Mouse (Mus musculus) layer of hippocampus, adult 2 months (tissue): ENCODE data around the gene Pam16. TPM values are rescaled to one million over a fixed set of nuclear protein-coding genes. Genes with fewer than 3 reads are reported as not detected.

Experiments used
- DNase-seq, 2 experiments: peaks; one replicate each; pipeline ENCODE4 v3.0.0; 2022; ENCODE audit warnings: low spot score in 2 of 2
- H3K27ac ChIP-seq: fragments of 200-600 bp; 2 replicates; pipeline ENCODE4 v1.8.1; 2022
- H3K4me3 ChIP-seq: fragments of 200-600 bp; 2 replicates; pipeline ENCODE4 v1.8.1; 2022; ENCODE audit warnings: mild to moderate bottlenecking
- CTCF ChIP-seq: fragments of 200-600 bp; conservative IDR thresholded peaks from 2 replicates; pipeline ENCODE4 v1.8.1; 2022; ENCODE audit warnings: antibody characterized with exemption, mild to moderate bottlenecking, moderate library complexity
- total RNA-seq, 2 experiments: library from RNA; stranded (reverse); gene quantifications; 2 replicates each; pipeline ENCODE4 v1.2.3; 2021

Pam16 gene
- total RNA-seq, 2 experiments from 2014 or later = 72.3 to 75.2 TPM

GRCm38 (mm10) chr16:4600701-4601310, 24.0 kb downstream of the Pam16 start:
- TF ChIP-seq CTCF = no peak
- Histone ChIP-seq H3K4me3 (no peak overlapping the region), H3K27ac (no peak overlapping the region)
- no peak for DNase-seq

DNA sequence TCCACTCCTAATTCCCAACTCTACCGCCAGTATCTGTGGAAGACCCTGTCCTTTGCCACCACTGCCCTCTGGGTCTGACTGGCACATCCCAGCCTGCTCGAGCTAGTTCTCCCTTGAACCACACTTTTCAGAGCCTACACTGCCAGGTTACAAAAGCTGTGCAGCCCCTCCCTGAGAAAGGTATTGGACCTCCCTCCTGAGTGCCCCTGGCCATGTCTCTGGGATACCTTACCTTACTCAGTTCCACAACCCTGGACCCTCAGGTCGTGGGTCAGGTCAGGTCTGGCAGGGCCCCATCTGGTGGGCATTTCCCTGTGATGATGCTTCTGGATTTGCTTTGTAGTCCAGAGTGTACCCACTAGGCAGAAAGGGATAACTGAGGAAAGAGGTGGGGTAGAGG, 25.2 kb downstream of the Pam16 start:
- TF ChIP-seq CTCF = no peak
- Histone ChIP-seq H3K4me3 (no peak overlapping the region), H3K27ac (no peak overlapping the region)
- DNase-seq = no peak

GRCm38 (mm10) chr16:4598891-4599543, 25.8 kb downstream of the Pam16 start:
- H3K27ac ChIP-seq = 0 out of 2 replicates have a peak overlapping the region, but pooled peaks have one; percentile 7
- no peak overlapping the region for H3K4me3 ChIP-seq
- no peak for TF ChIP-seq CTCF
- DNase-seq = no peak

GRCm38 (mm10) chr16:4598041-4598440, 26.7 kb downstream of the Pam16 start:
- Histone ChIP-seq H3K27ac (no peak overlapping the region), H3K4me3 (no peak overlapping the region)
- DNase-seq = no peak
- TF ChIP-seq CTCF = no peak

- Histone ChIP-seq H3K27ac (no peak overlapping the region), H3K4me3 (no peak overlapping the region)
- DNase-seq = no peak
Observed at GRCm38 (mm10) chr16:4597296-4597695, 27.5 kb downstream of the Pam16 start.

GRCm38 (mm10) chr16:4596836-4597235, 28.0 kb downstream of the Pam16 start:
- TF ChIP-seq CTCF = no peak
- DNase-seq = no peak
- no peak overlapping the region for H3K4me3 ChIP-seq
- no peak overlapping the region for H3K27ac ChIP-seq

More at GRCm38 (mm10) chr16:4597296-4597695, 27.5 kb downstream of the Pam16 start:
- TF ChIP-seq CTCF = no peak

- peak overlapping the region; percentile 82; the same call in 1 of the 2 replicates for H3K4me3 ChIP-seq
- no peak for DNase-seq
- H3K27ac ChIP-seq = peak overlapping the region; percentile 92; the same call in 1 of the 2 replicates
- TF ChIP-seq CTCF = no peak
Observed at GRCm38 (mm10) chr16:4596141-4596728, 28.6 kb downstream of the Pam16 start.

DNA sequence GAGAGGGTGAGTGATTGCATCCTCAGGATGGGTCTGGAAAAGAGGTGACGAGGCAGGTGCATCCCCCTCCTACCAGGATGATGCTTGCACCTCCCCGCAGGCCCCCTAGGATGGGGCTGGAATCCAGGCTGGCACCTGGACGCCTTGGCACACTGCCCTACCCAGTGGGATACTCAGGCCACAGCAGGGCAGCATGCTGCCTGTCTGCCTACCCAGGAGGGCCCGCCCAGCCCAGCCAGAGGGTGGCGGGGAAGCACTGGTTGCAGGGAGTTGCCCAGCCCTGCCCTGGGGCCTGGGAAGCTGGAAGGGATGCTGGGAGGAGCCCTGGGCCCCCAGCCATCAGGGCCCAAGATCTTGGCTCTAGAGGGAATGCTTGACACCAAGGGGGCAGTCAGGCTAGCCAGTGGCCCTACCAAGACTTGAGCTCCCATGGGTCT, 29.2 kb downstream of the Pam16 start:
- no peak for DNase-seq
- Histone ChIP-seq H3K4me3 (peak overlapping the region; percentile 82), H3K27ac (peak overlapping the region; percentile 92)
- TF ChIP-seq CTCF = no peak

GRCm38 (mm10) chr16:4594814-4595526, 29.8 kb downstream of the Pam16 start:
- TF ChIP-seq CTCF = no peak
- Histone ChIP-seq H3K27ac (peak overlapping the region; percentile 92), H3K4me3 (peak overlapping the region; percentile 82)
- DNase-seq = no peak

DNA sequence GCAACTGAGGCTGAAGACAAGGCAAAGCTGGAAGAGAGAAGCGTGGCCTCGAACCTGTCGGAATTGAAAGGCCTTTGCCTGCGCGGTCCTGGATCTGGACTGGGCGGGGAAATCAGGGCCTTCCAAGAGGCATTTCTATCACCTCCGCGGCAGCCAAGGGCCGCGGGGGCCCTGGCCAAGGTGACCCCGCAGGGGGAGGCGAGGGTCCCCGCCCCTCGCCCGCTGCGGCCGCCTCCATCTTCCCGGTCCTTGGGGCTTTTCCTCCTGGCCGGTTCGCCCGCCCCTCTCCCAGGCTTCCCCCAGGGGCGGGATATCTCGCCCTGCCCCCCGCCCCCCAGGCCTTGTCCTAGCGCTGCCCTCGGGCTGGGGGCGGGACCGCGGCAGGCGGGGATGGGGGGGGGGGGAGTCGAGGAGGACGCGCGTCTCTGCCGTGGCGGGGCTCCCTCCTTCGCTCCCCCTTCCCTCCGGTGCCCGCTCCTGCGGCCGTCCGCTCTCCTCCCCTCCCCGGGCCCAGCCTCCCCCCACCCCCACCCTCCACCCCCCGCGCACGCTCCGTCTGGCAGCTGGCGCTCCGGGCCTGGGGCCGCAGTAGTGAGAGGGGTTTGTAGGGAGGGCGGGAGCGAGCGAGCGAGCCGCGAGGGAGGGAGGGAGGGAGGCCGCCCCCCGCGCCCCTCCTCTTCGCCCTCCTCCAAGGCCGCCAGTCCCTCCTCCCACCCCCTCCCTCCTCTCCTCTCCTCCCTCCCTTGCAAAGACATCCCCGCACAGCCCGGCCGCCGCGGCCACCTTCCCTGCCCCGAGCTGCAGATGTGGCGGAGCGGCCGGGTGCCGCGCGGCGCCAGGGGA, 30.6 kb downstream of the Pam16 start, which contains the start of gene Glis2:
TSS of gene Glis2 (plus strand) at position 743 of the 843 bp plus-strand sequence.
- no peak for TF ChIP-seq CTCF

GRCm38 (mm10) chr16:4592909-4593875, 31.6 kb downstream of the Pam16 start:
- H3K4me3 ChIP-seq = peak overlapping the region; percentile 82
- peak overlapping the region; percentile 92 for H3K27ac ChIP-seq
- peak; percentile 79 for TF ChIP-seq CTCF
- DNase-seq = peak; percentile 41 to 47

More for the DNA sequence above, 30.6 kb downstream of the Pam16 start, which contains the start of gene Glis2:
- Histone ChIP-seq H3K4me3 (peak within 1 kb of the TSS; percentile 82), H3K27ac (peak within 1 kb of the TSS; percentile 92)
- DNase-seq = no peak
